Mouse (Mus musculus) natural killer cell, adult 2 months (primary cell): ENCODE results near the gene 3110082I17Rik.
A peak's percentile ranks its signal among the peaks of the same experiment; 100 is the strongest.
"Not testable (repeated sequence)": the region's sequence is repeated elsewhere in the genome, so short reads cannot be mapped to it uniquely, and the experiment has no call there.

Source experiments
- DNase-seq, 2 experiments: peaks; one replicate each; pipeline ENCODE4 v3.0.0; 2022; ENCODE audit warnings: low spot score in 2 of 2

Gene 3110082I17Rik

DNA sequence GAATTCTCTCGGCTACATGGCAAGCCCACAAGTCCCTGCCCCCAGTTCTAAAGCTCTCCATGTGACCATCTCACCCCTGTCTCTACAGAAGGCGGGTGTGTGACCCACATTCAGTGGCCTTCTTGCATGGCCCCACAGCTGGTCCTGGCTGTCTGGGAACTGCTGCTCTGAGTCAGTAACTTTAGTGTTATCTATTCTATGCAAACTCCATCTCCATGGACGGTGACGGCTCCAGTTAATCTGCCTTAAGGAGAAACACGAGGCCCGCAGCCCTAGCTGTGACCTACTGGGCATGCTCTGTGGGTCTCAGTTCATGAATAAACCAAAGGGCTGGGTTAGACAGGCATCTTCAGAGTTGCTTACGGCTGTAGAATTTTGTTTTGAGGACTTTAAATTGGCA, 65.9 kb downstream of the 3110082I17Rik start:
- DNase-seq = no peak

DNA sequence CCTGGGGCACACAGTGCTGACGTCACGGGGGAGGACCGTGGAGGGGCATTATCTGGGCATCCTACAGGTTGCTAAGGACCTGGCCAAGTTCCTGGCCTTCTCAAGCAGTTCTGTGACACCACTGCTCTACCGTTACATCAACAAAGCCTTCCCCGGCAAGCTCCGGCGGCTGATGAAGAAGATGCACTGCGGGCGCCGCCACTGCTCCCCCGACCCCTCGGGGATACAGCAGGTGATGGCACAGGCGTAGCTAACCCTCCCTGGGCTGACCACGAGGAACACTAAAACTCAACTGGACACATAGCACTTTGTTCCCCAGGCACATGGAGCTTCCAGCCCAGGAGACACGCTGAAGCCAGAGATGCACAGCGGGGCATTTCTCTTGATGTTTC, 67.1 kb downstream of the 3110082I17Rik start:
- DNase-seq = no peak

DNA sequence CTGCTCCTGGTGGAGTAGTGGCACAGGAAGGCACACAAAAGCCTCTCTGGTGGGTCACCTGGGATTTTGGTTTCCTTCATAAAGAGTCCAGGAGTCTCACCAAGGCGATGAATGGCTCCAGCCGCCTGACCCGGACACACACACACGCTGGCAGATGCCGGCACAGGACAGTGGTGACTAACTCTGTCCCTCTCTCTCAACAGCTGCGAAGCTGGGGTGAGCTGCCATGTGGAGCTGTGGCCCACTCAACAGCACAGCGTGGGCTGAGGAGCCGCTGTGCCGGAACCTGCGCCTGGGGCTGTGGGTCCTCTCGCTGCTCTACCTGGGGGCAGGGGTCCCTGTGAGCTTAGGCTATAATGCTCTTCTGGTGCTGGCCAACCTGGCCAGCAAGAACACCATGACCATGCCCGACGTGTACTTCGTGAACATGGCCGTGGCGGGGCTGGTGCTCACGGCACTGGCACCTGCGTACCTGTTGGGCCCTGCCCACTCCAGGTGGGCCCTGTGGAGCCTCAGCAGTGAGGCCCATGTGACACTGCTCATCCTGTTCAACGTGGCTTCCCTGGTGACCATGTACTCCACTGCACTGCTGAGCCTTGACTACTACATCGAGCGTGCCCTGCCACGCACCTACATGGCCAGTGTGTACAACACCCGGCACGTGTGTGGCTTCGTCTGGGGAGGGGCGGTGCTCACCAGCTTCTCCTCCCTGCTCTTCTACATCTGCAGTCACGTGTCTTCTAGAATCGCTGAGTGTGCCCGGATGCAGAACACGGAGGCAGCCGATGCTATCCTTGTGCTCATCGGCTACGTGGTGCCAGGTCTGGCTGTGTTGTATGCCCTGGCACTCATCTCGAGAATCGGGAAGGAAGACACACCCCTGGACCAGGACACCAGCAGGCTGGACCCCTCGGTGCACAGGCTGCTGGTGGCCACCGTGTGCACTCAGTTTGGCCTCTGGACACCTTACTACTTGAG, 67.8 kb downstream of the 3110082I17Rik start:
- DNase-seq = no peak

DNA sequence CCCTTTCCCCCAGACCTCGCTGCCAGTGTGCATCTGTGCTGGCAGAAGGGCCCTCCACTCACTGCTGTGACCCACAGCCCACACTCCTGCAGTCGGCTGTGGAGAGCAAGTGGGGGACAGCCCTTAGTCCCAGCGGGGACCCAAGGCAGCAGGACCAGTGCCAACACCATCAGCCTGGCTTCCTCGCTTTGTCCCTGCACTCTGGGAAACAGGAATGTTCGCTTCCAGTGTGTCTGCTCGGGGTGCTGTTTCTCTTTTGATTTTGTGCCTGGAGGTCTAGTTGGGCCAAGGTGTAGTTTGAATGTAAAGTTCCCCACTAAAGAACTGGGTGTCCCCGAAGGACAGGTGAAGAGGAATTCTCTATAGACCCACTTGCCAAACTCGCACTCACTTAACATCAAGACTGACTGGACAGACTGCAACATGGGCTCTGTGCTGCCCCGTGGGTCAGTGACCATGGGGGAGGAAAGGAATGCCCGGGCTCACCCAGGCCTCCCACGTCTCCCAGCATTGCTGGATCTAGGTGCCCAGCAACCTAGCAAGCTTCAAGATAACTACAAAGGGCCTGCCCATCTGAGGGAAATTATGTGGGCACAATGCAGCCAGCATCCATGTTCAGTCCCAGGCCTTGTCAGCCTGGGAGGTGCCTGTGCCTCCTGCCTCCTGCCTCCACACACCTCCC, 68.9 kb downstream of the 3110082I17Rik start:
- no peak for DNase-seq

DNA sequence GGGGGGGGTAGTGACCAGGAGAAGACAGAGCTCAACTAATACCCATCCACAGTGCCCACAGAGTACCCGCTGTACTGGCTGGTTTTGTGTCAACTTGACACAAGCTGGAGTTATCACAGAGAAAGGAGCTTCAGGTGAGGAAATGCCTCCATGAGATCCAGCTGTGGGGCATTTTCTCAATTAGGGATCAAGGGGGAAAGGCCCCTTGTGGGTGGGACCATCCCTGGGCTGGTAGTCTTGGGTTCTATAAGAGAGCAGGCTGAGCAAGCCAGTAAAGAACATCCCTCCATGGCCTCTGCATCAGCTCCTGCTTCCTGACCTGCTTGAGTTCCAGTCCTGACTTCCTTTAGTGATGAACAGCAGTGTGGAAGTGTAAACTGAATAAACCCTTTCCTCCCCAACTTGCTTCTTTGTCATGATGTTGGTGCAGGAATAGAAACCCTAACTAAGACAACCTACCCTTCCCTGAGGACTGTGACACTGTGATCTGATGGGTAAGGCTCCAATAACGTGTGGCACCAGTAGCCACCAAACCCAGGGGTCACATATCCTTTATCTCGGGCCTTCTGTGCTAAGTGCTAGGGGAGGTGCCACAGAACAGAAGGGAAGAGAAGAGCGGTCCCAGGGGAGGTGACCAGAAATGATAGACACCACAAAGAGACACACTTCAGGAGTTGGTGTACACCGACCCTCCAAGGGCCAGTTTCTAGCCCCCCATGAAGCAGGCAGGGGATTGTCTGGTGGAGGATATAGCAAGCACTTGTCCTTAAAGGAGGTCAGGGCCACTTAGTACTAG, 69.8 kb downstream of the 3110082I17Rik start:
- DNase-seq = not testable (repeated sequence)

DNA sequence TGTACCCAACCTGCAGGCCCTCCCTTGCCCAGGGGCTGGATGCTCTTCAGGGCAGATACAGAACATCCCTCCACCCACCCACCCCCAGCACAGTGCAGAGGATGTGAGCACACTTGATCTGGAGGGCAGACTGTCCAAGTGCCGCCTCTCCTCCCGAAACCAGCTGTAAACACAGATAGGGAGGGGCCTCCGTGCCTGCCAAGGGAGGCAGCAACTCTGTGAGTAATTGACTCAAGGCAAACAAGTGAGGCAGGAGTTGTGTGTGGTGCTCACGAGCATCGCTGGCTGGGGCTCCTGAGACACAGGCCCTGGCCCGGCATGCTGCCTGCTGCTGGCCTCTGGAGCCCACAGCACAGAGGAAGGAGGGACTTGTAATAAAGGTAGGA, 70.7 kb downstream of the 3110082I17Rik start:
- no peak for DNase-seq

DNA sequence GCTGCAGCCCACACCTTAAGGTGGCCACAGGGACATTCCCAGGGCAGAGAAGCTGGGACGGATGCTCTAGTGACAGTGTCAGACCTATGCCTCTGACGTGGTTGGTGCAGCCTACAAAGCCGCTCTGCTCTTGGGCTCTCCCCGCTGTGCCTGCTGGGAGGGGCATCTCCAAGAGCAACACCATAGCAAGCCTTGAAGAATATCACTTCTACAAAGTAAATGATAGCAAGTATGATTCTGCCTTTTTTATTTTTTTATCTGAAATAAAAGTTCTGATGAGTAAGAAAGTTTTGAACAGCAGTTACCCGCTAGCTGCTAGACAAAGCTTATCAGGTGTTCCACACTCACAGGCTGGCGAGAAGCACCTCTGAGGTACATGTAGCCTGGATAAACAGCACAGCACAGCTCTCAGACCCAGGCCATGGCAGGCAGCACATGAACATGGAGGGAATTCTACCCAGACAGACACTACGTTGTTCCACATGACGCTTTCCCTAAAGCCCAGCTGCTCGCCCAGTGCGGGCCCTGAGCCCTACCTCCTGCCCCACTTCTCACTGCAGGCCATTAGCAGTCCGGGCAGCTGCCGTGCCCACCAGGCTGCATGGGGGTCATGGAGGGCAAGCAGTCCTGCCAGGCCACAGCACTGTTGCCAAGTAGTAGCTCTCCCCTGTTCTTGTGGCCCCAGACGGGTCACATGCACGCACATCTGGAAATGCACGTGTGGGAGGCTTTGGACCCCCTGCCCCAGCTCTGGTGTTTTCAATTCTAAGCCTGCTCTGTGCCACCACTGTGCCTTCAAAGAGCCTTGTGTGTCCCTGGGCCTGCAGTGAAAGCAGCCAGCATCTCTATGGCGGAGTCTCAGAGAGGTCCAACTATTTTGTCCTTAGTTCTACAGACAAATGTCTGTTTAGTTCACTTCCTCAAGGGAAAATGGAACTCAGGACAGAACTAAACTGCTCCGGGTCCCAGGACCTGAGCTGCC, 71.3 kb downstream of the 3110082I17Rik start:
- no peak for DNase-seq

DNA sequence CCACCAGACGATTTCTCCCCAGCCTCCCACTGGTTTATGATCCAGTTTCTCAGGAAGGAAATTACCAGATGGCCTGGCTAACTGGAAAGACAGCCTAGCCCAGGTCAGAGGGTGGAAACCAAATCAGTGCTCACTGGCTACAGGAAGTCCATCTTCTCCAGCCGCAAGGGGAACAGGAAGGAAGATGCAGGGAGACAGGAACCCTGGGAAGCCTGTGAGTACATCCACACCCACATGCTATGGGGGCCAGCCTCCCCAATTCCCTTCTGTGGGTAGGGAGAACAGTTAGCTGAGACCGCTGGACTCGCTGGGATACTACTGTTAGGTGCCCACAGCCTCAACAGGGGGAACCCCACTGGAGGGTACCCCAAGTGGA, 72.1 kb downstream of the 3110082I17Rik start:
- DNase-seq = no peak

DNA sequence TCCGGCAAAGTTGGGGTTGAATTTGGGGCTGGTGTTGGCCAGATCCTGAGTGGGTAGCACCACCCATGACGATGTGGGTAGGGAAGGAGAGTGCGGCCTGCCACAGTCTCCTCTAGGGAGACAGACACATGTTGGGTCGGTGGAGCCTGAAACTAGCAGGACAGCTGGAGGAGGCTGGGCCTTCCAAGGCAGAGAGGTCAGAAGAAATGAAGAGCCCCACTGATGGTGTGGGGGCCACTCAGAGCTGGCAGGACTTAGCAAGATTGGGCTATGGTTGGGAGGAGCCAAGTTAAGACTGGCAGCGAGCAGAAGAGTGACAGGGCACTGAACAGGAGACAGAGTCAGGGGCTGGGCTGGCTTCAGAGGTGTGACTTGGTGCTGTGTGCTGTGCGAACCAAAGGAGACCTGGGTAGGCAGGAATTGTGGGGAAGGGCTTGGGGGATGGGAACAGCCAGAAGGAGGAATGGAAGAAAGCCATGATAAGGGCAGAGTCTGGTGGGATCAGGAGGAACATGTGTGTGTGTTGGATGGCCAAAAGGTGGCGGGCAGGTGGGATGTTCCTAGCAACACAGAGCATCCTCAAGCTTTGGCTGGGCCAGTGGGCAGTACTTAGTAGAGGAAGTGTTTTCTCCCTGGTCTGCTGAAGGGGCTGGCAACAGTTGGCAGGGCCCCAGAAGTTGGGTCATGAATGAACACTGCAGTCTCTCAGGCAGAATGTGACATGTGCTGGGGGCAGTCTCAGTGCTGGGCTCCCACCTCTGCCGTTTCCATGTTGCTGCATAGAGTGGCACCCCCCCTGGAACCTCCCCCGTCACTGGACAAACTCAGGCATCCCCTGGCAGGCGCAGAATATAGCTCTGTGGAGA, 72.8 kb downstream of the 3110082I17Rik start:
- no peak for DNase-seq

DNA sequence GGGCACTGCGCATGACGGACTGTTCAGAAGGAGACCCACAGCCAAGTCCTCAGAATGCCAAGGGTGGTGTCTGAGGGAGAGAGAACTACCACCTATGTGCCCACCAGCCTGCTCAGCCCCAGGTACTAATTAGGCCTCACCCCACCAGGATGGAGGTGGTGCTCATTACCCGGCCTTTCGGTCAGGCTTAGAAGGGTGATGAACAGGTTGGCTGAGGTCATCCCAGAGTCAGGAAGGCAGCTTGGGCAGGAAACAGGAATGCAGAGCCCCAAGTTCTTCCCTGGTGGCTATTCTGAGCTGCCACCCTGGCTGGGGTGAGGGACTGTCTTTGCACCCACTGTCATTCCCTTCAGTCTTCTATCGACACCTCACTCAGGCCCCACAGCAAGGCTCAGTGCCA, 74.3 kb downstream of the 3110082I17Rik start:
- DNase-seq = no peak

DNA sequence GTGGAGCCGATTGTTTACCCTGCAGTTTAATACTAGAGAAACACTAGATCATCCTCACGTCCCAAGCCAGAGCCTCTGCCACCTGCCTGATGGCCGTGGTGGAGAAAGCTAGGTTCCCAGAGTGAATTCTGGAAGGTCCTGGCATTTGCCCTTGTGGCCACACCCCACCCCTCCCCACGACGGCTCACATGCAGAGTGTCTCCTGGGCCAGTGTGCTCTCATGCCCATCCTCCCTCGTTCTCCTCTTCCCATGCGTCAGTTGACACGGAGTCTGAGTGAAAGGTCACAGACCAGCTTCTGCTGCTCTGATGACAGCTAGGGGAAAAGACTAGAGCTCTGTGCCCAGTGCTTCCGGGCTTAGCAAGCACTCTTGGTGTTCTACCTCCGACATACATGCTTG, 75.8 kb downstream of the 3110082I17Rik start:
- DNase-seq = no peak

DNA sequence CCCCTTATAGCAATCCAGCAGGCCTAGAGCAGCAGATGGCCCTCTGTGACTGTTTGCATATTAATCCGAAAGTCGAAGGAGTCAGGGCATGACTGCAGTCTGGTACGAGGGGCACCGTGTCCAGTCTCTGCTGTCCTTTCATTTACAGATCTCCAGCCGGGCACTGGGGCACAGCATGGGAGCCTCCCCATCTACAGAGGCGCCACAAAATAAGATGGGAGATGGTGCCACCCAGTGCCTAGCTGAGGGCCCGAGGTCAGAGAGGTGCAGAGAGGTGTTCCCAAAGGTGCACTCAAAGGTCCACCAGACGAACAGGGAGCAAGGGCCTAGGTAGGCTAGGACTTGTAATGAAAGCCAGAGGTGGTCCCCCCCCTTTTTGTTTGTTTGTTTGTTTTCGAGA, 77.1 kb downstream of the 3110082I17Rik start:
- DNase-seq = no peak

DNA sequence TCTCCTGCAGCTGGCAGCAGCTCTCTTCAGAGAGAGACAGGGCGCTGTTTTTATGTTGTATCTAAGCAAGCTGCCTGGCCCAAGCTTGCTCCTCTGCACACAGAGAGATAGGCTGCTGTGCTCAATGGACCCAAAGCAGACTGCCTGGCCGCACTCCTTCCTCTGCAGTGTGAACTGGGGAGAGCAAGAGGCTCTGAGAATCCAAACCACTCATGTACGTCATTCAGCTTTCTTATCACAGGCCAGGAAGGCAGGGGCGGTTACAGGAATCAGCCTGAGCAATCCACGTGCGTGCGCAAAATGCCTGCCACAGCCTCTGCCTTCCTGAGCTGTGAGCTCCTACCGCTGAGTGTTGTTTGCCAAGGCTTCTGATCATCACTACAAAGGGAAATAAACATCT, 77.6 kb downstream of the 3110082I17Rik start:
- peak; percentile 71 to 74 for DNase-seq

DNA sequence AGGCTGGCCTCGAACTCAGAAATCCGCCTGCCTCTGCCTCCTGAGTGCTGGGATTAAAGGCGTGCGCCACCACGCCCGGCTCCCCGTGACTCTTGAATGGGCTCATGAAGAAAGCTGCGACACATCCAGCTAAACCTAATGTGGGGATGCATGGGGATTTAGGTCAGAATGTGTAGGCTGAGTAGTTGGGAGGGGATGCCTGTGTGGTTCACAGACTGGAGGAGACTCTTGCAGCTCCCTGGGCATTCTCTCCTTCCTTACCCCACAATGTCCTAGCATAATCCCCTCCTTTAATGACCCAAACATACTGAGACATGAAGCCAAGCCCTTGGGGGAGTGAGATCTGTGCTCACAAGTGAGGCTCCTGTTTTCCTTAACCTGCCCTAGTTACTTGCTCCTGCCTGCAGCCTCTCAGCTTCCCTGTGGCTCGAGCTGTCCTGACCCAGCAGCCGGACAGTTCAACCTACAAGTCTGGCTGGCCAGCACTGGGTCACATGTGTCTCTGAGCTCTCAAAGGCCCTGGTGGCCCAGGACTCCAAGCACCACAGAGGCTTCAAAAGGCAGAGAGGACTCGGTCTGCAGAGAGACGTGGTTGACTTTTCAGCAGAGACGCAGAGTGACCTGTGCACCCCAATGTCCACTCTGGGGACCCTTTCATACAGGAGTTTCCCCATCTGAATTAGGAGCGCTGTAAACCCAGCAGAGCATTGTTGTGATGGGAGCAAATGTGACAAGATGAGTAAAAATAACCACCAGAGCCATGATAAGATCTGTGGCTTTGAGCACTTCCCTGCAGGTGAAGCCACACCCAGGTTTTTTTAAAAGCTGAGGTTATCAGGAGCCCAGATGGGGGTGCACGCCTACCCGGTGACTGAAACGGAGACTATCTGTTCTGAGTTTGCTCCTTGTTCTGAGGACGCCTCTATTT, 78.5 kb downstream of the 3110082I17Rik start:
- peak; percentile 69 to 72 for DNase-seq

DNA sequence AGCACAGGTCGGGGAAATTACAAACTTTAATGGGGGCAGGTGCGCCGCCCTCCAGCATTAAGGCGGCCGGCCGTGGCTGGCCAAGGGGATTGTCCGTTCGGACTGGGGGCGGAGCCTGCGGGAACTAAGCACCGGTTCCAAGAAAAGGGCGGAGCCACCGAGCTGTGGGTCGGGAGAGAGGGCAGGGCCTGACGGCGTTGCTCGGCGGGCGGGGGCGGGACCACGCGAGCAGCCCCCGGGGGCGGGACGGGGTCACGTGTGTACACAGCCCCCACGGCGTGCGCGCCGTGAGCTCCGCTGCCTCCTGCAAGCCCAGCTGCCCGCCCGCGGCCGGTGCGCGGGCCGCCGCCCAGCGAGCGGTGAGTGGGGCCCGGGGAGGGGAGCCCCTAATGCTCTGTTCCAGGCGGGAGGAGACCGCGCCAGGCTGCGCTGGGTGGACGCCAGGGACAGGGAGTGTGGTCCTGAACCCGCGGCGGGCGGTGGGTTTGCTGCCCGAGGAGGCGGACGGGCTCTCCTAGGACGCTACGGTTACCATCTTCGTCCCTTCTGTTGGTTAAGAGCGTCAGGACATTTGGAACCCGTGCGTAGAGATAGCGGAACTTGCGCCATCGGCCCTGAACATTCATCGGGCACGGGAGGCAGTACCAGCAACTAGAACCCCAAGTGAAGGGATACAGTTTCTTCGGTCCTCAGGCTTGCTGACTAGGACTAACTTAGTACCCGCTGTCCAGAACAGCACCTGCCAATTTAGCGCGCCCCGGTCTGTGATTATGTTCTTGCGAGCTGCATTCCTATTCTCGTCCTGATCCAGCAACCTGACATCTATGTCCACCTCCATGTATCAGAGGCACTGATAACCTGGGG, 79.7 kb downstream of the 3110082I17Rik start:
- peak; percentile 71 to 73 for DNase-seq

DNA sequence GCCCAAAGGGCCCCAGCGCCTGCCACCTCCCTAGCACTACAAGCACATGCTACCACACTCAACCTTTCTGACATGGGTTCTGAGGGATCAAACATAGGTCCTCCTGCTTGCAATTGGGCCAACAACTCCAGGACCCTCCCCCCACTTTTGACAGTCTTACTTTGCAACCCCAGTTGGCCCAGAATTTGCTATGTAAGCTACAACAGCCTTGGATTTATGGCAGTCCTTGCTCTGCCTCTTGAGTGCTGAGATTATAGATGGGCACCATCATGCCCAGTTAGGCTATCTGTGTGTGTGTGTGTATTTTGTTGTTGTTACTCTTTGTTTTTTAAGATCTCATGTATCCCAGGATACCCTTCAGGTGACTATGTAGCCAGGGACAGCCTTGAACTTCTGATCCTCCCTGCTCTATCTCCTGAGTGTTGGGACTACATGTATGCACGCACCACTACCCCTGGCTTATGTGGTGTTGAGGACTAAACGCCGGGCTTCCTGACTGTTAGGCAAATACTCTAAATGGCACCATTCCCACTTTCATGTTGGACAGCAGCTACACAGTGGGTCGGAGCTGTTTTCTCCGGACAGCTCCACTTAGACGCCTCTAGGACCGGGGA, 80.4 kb downstream of the 3110082I17Rik start:
- no peak for DNase-seq

DNA sequence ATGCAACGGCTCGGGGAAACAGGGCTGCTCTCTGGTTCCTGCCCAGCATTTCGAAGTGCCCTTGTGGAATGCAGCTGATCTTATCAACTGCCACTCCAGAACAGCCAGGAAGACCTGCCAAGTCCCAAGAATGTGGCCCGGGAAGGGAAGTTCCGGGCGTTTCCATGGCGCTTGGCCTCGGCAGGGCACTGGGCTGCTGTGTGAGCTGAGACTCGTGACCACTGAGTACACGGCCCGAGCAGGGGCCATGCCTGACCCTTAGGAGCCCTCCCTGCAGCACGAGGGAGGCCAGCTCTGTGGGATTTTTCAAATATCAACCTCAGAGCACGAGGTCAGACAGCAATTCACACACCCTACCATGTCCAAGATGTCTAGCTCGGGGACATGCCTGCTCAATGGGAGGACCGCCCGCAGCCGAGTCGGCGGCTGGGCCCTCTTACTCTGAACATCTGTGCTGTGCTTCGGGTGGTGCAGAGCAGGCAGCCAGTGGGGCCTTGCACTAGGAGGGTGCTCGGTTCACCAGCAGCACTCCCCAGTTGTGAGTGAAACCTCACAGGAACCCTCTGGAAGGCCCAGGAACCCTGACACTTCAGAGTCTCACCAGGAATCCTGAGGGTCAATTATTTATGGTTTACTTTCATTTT, 81.2 kb downstream of the 3110082I17Rik start:
- DNase-seq = no peak
